Mouse (Mus musculus) ES-Bruce4 (cell line): Measurements from ENCODE around the gene Gab2. TPM values are rescaled to one million over a fixed set of nuclear protein-coding genes. Genes with fewer than 3 reads are reported as not detected.

ENCODE experiments used
- H3K27ac ChIP-seq: 2 replicates; pipeline ENCODE4 v1.5.1; 2012; ENCODE audit warnings: low read length, inconsistent platforms; ENCODE audit not compliant: insufficient read depth
- H3K27me3 ChIP-seq: 2 replicates; pipeline ENCODE4 v1.6.1; 2012; ENCODE audit warnings: mild to moderate bottlenecking, low read length, inconsistent platforms; ENCODE audit not compliant: control insufficient read depth, poor library complexity, insufficient read depth, severe bottlenecking
- H3K36me3 ChIP-seq: 2 replicates; pipeline ENCODE4 v1.6.1; 2012; ENCODE audit warnings: inconsistent platforms, mild to moderate bottlenecking, low read length, moderate library complexity; ENCODE audit not compliant: control insufficient read depth, poor library complexity, insufficient read depth, severe bottlenecking
- H3K4me1 ChIP-seq: one replicate; pipeline ENCODE4 v1.8.1; 2011; ENCODE audit warnings: low read length; ENCODE audit not compliant: control insufficient read depth, insufficient read depth
- H3K4me3 ChIP-seq: 2 replicates; pipeline ENCODE4 v1.5.1; 2011; ENCODE audit warnings: low read depth, mild to moderate bottlenecking, low read length
- H3K9ac ChIP-seq: 2 replicates; pipeline ENCODE4 v1.6.1; 2012; ENCODE audit warnings: low read depth, mild to moderate bottlenecking, inconsistent platforms; ENCODE audit not compliant: poor library complexity, severe bottlenecking
- H3K9me3 ChIP-seq: replicated peaks from 2 replicates; pipeline ENCODE4 v1.6.1; 2012; ENCODE audit warnings: mild to moderate bottlenecking, low read length, inconsistent platforms; ENCODE audit not compliant: control insufficient read depth, poor library complexity, insufficient read depth, severe bottlenecking
- CTCF ChIP-seq: IDR thresholded peaks from one replicate; pipeline ENCODE4 v1.8.1; 2011; ENCODE audit warnings: low read depth, low read length
- EP300 ChIP-seq: IDR thresholded peaks from 2 replicates; pipeline ENCODE4 v1.6.1; 2011; ENCODE audit warnings: low read depth, low read length; ENCODE audit not compliant: insufficient read depth
- POLR2A ChIP-seq: IDR thresholded peaks from one replicate; pipeline ENCODE4 v1.8.1; 2011; ENCODE audit warnings: low read length; ENCODE audit not compliant: insufficient read depth
- polyA plus RNA-seq: library from polyadenylated mRNA; stranded (reverse); fragments of >200 nt; gene quantifications from 2 replicates; pipeline ENCODE4 v1.2.4, GENCODE M21; 2011; ENCODE audit warnings: low read depth; ENCODE audit not compliant: missing spikeins, insufficient read depth, insufficient read length

Gene Gab2
- polyA plus RNA-seq, 1 experiment, result 2.6 TPM

DNA sequence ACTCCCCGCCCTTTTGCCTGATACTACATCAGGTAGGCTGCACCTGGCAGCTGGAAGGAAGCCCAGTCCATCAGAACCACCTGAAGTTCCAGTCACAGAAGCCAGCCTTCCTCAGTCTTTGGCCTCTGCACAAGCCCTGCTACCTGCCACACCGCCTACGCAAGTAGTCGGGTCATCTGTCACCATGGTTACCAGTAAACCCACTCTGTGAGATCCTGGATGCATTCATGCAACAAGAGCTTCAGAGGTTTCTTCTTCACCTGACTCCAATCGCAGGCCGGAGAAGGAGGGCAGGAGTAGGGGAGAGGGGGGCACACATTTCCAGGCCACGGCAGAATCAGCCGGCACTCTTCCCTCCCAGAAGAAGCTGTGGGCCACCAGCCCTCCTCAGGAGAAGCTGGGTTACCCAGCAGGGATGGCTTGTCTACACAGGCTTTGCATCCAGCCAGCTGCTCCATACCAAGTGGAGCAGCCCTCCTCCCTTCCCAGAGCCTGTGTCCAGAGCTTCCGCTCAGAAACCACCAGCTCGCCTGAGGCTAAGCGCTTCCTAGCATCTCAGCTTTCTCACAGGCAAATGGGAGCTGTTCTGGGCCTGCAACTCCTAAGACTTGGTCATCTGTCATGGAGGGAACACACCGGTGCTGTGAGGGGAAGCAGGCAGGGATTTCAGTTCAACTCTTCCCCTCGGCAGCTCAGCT is 247.7 kb downstream of the Gab2 start:
- Histone ChIP-seq H3K9ac (no peak overlapping the region), H3K36me3 (no peaks in the 10 kb centered on the region), H3K27me3 (no peaks in the 10 kb centered on the region), H3K27ac (no peak overlapping the region), H3K4me1 (peaks cover 5% of the 10 kb centered on the region), H3K9me3 (no peaks in the 10 kb centered on the region), H3K4me3 (no peak overlapping the region)
- TF ChIP-seq EP300 (no peak), POLR2A (no peak), CTCF (no peak)

DNA sequence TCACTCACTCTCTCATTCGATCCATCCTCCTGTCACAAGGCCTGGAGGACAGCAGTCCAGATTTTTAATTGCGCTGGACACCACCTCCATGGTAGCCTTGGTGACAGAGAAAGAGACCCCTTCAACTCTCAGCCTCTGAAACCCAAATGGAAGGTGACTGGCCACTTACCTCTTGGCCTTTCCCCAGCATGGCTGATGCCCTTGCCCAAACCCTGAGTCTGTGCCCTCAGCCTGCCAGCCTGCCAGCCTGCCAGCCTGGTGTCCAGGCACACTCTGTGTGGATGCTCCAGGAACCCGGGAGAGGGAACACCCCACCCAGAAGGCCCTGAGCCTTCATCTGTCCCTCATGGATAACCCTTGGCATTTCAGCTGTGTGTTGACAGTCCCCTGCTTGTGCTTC is 248.3 kb downstream of the Gab2 start:
- no peaks in the 10 kb centered on the region for H3K27me3 ChIP-seq
- H3K4me3 ChIP-seq, result no peak overlapping the region
- TF ChIP-seq CTCF, result no peak
- no peak for TF ChIP-seq EP300
- TF ChIP-seq POLR2A, result no peak
- H3K4me1 ChIP-seq, result peaks cover 5% of the 10 kb centered on the region
- no peaks in the 10 kb centered on the region for H3K9me3 ChIP-seq
- no peak overlapping the region for H3K9ac ChIP-seq
- no peak overlapping the region for H3K27ac ChIP-seq
- H3K36me3 ChIP-seq, result no peaks in the 10 kb centered on the region

DNA sequence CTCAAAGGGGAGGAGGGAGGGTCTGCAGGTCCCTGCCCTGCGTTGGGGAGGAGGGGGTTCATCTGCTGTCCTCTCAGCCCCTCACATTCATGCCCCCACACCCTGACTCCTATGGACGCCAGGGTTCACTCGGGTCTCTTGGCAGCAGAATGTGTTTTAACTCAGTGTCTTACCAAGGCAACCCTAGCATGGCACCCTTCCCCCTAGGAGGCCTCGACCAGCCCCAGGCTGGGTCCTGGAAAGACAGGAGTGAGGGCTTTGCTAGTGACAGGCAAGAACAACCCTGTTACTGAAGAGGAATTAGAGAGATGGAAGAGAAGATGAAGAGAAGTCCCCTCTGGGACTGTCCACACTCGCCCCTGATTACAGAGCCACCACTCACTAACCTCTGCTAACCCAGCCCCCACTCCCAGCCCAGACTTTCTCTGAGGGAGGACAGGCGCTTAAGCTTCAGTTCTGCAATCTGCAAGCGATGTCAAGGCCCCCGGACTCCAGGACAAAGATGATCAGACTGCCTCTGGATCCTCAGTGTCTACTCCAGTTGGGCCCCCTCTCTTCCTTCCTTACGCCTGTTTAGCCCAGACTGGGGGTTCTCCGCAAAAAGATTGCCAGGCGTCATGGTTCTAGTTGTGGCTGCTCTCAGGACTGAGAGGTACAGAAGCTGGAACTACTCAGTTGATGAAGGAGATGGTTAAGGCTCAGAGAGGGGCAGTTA is 249.7 kb downstream of the Gab2 start:
- TF ChIP-seq CTCF (no peak), EP300 (no peak), POLR2A (no peak)
- H3K27me3 ChIP-seq, result no peaks in the 10 kb centered on the region
- H3K27ac ChIP-seq, result no peak overlapping the region
- H3K4me3 ChIP-seq, result peak overlapping the region; percentile 99
- H3K9me3 ChIP-seq, result no peaks in the 10 kb centered on the region
- no peaks in the 10 kb centered on the region for H3K36me3 ChIP-seq
- H3K4me1 ChIP-seq, result peaks cover 5% of the 10 kb centered on the region
- H3K9ac ChIP-seq, result peak overlapping the region; percentile 57

DNA sequence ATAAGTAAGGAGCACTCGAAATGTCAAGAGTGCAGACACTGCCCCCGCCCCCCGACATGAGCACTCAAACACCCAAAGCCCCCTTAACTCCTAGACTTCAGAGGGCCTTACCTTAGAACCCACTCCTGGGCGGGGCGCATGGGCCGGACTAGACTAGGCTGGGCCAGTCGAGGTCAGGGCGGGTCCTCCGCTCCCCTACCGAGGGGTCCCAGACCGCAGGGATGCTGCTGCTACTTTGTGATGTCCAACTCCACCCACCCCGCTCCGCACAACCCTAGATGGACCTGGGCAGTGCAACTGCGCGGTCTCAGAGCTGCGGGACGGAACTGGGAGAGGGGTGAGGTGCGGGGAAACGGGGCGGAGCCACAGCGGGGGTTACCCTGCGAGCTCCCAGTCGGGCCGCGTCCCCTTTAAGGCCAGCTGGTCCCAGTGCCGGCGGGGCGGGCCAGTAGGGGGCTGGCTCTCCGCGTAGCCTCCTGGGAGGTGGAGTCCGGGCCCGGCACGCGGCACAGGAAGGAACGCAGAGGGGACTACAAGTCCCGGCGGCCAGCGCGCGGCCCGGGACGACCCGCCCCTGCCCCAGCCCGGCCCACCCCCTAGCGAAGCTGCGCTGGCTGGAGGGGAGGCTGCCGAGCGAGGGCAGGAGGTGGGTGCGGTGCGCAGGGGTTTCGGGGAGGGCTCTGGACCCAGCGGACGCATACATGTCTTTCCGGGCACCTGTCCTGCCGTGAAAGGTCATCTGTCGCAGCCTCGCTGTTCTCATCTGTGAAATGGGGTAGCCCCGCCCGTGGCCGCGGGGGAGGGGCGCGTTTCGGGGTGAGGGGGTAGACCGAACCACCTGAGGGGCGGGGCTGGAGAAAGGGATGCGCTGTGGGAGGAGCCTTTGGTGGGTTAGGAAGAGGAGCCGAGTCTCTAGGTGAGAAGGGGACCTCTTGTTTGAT is 250.6 kb downstream of the Gab2 start, which contains the start of the genes Usp35 and Kctd21:
TSS of gene Usp35 (minus strand) at position 295 of the 941 bp plus-strand sequence.
TSS of gene Kctd21 (plus strand) at position 602 of the 941 bp plus-strand sequence.
- Histone ChIP-seq H3K4me3 (peak within 1 kb of the TSS; percentile 99), H3K27ac (no peak within 1 kb of the TSS), H3K9me3 (no peaks in the 10 kb centered on the region), H3K27me3 (no peaks in the 10 kb centered on the region), H3K36me3 (no peaks in the 10 kb centered on the region), H3K9ac (peak within 1 kb of the TSS; percentile 57), H3K4me1 (peaks cover 5% of the 10 kb centered on the region)
- TF ChIP-seq POLR2A (peak; percentile 21), CTCF (no peak)

DNA sequence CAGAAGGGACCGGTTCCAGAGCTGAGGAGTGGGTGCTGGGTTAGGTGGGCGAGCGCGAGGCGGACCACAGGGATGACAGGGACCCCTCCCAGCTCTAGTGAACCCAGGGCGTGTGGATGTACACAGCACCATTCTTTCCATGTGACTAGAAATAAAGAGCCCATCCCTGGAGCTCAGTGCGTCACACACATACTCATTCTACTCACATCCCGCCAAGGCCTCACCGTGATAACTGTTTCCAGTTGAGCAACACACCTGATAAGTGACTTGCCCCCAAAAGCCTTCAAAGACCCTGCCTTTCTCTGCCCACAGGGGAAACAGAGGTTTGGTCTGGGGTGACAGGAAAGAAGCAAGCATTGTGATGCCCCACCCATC is 251.3 kb downstream of the Gab2 start:
- H3K27me3 ChIP-seq, result no peaks in the 10 kb centered on the region
- peak overlapping the region; percentile 57 for H3K9ac ChIP-seq
- peaks cover 5% of the 10 kb centered on the region for H3K4me1 ChIP-seq
- H3K9me3 ChIP-seq, result no peaks in the 10 kb centered on the region
- H3K4me3 ChIP-seq, result peak overlapping the region; percentile 95
- no peak overlapping the region for H3K27ac ChIP-seq
- TF ChIP-seq EP300 (no peak), POLR2A (no peak), CTCF (no peak)
- no peaks in the 10 kb centered on the region for H3K36me3 ChIP-seq
